Mouse (Mus musculus) cerebellum, postnatal 4 days (tissue): ENCODE measurements around the gene Cmah.

ENCODE experiments used
- DNase-seq, 2 experiments: peaks; one replicate each; pipeline ENCODE4 v3.0.0; 2022; ENCODE audit warnings: low spot score in 2 of 2, mixed read lengths in 1 of 2

Cmah gene

DNA sequence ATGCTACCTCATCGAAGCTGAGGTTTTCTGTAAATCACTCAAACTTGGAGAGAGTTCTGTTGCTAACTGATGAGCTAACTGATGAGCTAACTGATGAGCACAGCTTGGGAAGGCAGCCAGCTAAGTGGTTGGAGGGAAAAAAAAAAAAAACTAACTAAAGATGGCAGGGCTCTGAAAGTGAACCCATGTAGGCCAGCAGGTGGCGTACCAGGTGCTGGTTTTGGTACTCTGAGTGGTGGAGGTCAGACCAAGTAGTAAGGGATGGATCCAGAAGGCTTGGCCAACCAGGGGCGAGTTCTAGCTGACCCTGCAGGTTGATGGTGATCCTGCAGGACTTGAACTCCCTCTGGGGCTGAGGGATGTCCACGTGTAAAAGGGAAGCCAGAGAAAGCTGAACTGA is 89.2 kb downstream of the Cmah start:
- DNase-seq: peak in 1 of 2 experiments; percentile 8

DNA sequence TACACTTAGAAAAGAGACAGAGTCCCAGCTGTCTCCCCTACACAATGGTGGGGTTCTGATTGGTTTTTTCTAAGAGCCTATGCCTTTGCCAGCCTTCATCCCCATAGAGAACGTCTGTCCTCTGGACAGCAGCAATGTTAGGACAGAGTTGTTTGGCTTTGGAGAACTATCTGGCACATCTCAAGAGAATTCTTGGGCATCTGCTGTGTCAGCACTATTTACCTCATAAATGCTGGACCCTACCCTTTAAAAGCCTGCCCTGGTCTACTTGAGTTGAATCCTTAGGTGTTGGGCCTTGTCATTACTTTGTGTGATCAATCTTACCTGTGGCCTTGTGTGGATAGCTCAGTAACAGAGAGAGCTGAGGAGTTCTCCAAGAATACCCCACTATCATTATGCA is 90.8 kb downstream of the Cmah start:
- no peak for DNase-seq

GRCm38 (mm10) chr13:24418814-24419213 is 91.6 kb downstream of the Cmah start:
- DNase-seq: no peak

GRCm38 (mm10) chr13:24419560-24420250 is 92.5 kb downstream of the Cmah start:
- DNase-seq: no peak

GRCm38 (mm10) chr13:24421987-24422386 is 94.8 kb downstream of the Cmah start:
- no peak for DNase-seq

DNA sequence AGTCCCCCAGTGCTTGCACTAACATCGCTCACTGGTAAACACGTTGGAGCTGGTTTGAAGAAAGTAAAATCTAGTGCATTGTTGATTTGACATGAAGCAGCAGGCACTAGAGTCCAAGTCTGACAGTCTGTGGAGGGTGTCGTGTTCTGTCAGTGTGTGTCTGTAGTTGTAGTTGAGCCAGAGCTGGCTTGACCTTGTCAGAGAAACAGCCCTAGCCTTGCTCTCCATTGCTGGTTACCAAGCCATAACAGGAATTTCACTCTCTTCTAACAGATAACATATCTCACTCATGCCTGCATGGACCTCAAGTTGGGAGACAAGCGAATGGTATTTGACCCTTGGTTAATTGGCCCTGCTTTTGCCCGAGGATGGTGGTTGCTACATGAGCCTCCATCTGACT is 103.0 kb downstream of the Cmah start:
- no peak for DNase-seq

DNA sequence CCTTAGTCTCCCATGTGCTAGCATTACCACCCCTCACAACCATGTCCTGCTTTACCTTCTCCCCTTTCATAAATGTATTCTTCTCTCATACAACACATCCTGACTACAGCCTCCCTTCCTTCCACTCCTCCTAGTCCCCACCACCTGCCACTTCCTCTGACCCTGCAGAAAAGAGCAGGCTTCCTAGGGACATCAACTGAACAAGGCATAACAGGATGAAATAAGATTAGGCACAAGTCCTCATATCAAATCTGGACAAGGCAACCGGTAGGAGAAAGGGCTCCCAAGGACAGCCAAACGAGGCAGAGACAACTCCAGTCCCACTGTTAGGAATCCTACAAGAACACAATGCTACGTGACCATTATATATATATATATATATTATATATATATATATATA is 104.4 kb downstream of the Cmah start:
- DNase-seq: no peak

- DNase-seq: no peak
Observed at GRCm38 (mm10) chr13:24442272-24442671, 115.1 kb downstream of the Cmah start.

- DNase-seq: no peak
Observed at GRCm38 (mm10) chr13:24443763-24444347, 116.7 kb downstream of the Cmah start.

DNA sequence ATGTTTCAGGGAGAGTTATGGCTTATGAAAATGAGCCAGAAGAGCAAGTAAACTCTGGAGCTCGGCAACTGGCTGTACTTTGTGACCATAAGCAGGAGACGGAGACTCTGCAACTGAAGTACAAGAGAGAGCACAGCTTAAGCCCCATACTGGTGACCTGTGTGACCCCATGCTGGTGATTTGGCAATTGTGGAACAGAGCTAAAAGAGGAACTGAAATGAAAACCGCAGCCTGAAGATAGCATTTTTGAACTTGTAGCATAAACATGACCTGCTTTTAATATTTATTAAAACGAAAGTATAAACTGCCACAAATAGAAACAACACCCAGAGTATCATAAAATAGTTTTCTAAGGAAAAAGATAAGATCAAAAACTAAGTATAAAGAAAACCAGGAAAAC is 117.5 kb downstream of the Cmah start:
- no peak for DNase-seq

DNA sequence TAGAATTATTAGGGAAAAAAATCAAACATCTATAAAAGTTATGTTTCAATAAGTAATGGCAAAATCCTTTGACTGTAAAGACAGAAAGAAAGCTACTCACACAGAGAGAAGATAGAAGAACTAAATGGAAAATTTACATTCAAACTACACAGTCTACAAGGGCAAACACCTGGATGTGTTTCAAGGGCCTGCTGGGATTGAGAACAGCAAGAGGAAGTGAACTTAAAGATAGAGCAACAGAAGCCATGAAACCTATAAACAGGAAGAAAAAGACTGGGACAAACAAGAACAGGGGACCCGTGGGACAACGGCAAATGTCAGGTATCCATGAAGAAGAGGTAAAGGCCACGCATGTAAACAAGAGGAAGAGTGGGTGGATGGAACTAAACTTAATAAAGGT is 118.0 kb downstream of the Cmah start:
- DNase-seq: no peak

DNA sequence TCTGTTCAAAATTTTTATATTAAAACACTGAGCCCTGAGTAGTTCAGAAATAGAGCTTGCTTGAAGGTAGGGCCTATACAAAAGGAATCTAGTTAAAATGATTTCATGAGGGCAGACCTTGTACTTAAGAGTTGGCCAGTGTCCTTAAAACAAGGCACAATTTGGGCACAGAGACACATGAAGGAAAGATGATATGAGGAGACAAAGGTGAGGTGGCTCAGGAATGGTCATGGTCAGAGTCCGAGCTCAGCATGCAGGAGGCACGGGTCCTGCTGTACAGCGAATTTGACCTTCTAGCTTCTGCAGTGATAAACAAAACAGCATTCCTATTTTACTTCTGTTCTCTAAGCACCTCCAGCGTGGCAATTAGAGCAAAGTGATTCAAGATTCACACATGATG is 118.9 kb downstream of the Cmah start:
- DNase-seq: no peak

GRCm38 (mm10) chr13:24447043-24447442 is 119.8 kb downstream of the Cmah start:
- no peak for DNase-seq

DNA sequence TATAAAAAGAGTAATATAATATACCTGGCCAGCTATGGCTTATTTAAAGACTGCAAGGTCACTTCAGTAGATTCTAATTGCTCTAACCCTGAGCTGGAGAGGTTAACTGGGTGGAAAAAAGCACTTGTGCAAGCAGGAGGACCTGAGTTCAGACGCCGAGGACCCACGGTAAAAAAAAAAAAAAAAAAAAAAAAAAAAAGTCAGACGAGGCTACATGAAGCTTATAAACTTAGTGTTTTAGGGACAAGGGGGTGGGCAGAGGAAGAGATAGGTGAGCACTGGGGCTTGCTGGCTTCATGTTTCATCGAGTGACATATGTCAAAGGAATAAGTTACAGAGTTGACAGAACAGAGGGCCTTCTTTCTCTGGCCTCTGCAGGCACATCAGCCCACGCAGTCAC is 121.4 kb downstream of the Cmah start:
- DNase-seq: no peak

- DNase-seq: no peak
Observed at GRCm38 (mm10) chr13:24451455-24451854, 124.3 kb downstream of the Cmah start.

- no peak for DNase-seq
Observed at GRCm38 (mm10) chr13:24453737-24454136, 126.5 kb downstream of the Cmah start.

DNA sequence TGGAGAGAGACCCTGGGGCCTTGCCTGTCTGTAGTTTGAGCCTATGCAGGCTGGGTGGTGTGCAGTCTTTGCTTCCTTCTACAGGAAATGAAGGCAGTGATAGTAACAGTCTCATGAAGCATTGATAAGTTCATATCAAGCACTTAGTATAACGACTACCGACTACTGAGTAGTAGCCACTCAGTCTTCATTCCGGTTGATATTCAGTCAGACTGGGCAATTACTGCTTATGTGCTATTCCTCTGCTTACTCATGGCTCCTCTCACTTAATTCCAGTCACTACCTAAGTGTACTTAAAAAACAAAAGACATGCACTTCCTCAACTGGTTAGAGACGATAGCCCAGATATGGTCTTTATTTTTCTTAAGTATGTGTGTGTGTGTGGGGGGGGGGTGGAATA is 129.2 kb downstream of the Cmah start:
- no peak for DNase-seq

- no peak for DNase-seq
Observed at GRCm38 (mm10) chr13:24460517-24460916, 133.3 kb downstream of the Cmah start.

- DNase-seq: no peak
Observed at GRCm38 (mm10) chr13:24463767-24464166, 136.6 kb downstream of the Cmah start.

GRCm38 (mm10) chr13:24466027-24466426 is 138.8 kb downstream of the Cmah start:
- DNase-seq: no peak

DNA sequence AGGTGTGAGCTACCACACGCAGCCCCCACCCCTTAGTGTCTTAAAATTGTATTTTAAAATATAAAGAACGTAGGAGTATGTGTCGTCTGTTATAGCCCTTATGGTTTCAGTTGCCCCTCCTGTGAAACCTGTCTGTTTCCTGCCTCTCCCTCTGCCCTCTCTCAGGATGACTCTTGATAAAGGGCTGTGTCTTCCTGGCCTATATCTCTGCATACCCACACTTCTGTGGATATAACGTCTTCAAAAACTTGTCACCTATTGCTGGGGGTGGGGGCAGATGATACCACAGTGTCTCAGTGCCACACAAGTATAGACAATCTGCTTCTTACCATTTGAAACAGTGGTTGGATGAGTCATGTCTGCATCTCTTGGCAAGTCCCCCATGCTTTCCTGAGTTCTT is 140.6 kb downstream of the Cmah start:
- no peak for DNase-seq

GRCm38 (mm10) chr13:24477564-24477963 is 150.4 kb downstream of the Cmah start:
- DNase-seq: no peak

DNA sequence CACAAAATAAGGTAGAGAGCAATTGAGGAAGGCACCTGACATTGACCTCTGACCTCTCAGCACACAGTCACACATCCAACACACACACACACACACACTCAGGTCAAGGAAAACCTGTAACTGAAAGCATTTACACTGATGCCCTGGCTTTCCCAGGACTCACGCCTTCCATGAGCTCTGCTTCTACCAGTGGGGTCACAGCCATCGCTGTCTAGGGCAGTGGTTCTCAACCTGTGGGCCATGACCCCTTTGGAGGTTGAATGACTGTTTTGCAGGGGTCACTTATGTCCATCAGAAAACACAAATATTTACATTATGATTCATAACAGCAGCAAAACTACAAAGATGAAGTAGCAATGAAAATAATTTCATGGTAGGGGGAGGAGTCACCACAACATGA is 152.3 kb downstream of the Cmah start:
- no peak for DNase-seq

DNA sequence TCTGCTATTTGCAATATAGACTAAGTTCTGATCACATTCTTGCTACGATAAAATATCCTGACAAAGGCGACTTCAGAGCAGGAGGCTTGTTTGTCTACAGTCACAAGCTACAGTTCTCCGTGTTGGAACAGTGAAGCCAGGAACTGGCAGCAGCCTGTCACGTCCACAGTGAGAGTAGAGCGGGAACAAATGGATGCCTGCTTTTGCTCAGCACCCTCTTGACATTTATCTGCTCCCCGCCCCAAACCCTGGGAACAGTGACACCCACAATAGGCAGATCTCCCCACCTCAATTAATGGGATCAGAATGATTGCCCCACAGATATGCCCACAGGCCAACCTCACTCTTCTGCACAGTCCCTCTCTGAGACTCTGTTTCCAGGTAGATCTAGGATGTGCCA is 153.6 kb downstream of the Cmah start:
- no peak for DNase-seq
